Mouse (Mus musculus) left cerebral cortex, postnatal 25 days (tissue): ENCODE results near the gene Mprip. TPM values are rescaled to one million over a fixed set of nuclear protein-coding genes. Genes with fewer than 3 reads are reported as not detected.
"Not testable (repeated sequence)": the region's sequence is repeated elsewhere in the genome, so short reads cannot be mapped to it uniquely, and the experiment has no call there.

Experiments
- DNase-seq, 2 experiments: peaks; one replicate each; pipeline ENCODE4 v3.0.0; 2022; ENCODE audit warnings: low spot score in 2 of 2, mixed read lengths in 1 of 2
- intact Hi-C: fragments of 180-260 bp; cut with DNase I; formaldehyde crosslinking; loops from one replicate; pipeline ENCODE4 v1.15.1; 2025
- total RNA-seq, 2 experiments: library from RNA; stranded (reverse); gene quantifications; 2 replicates each; pipeline ENCODE4 v1.2.3; 2021

Gene Mprip
- 100 to 1,000 TPM; 276 to 292 TPM for total RNA-seq

DNA sequence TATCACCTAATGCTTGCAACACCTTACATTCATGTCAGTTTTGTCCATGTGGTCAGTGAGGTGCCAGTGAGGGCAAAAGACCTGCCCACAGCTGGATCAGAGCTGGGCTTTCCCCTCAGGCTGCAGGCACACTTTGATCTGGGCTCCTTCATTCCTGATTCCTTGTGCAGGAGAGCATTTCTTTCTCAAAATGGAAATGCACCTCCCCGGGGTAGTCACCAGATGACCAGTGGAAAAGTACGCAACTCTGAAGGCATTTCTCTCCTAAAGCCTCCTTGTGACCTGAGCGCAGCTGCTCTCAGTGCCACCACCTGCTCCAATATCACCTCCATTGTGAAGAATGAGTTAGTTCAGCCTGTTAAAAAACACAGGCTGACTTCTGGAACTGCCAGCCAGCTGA lies at the start of gene Mprip:
TSS of gene Mprip (plus strand) at position 301 of the 400 bp plus-strand sequence.
- intact Hi-C loops, result loop anchor here (5.0 kb wide), 2 partner anchors 46 to 71 kb away; no protein-coding TSS in a partner anchor
- DNase-seq, result no peak

GRCm38 (mm10) chr11:59611646-59612045 lies 49.5 kb upstream of the Mprip start:
- no peak for DNase-seq
- intact Hi-C loops, result no loop called here

DNA sequence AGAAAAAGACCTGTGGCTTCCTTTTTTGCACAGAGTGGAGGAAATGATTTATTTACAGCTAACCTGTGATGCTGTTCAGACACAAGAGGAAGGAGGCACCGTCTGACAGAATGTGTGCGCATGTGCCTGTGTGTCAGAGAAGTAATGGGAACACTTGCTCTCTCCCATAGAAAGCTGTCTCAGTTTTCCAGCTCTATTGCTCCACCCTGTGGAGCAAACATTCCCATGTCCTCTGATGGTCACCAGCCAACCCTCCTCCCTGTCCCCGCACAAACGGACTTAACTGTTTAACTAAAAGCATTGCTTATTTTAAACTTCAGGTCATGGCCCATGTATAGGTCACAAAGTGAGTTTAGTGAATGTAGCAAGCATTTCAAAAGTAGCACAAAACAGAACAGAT lies 47.0 kb upstream of the Mprip start:
- intact Hi-C loops, result loop anchor here (1.0 kb wide), 1 partner anchor 89 kb away; no protein-coding TSS in a partner anchor
- peak; percentile 34 to 60 for DNase-seq

DNA sequence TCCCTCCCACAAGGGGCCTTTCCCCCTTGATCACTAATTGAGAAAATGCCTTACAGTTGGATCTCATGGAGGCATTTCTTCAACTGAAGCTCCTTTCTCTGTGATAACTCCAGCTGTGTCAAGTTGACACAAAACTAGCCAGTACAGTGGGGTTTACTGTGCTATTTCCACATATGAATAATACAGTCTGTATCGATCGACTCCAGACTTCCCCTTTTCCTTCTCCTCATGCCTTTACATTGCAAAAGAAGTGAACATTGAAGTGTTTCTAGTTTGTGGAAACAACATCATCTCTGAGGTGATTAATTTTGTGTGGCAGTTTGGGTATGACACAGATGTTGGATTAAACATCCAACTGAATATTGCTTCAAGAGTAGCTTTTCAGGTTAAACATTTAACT lies 44.1 kb upstream of the Mprip start:
- DNase-seq, intact Hi-C loops: not testable (repeated sequence)

DNA sequence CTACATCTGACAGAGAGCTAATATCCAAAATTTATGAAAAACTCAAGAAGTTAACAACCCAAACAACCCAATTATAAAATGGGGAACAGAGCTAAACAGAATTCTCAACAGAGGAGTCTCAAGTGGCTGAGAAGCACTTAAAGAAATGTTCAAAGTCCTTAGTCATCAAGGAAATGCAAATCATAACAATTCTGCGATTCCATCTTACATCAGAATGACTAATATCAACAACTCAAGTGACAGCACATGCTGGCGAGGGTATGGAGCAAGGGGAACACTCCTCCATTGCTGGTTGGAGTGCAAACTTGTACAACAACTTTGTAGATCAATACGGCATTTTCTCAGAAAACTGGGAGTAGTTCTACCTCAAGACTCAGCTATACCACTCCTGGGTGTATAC lies 38.9 kb upstream of the Mprip start:
- intact Hi-C loops, result loop anchor here (5.0 kb wide), 1 partner anchor 145 kb away; no protein-coding TSS in a partner anchor
- DNase-seq, result no peak

- DNase-seq, result peak; percentile 55 to 81
- intact Hi-C loops, result loop anchor here (2.0 to 5.0 kb wide), 2 partner anchors 123 to 143 kb away; no protein-coding TSS in a partner anchor
Observed at GRCm38 (mm10) chr11:59624017-59624630, 37.0 kb upstream of the Mprip start.

DNA sequence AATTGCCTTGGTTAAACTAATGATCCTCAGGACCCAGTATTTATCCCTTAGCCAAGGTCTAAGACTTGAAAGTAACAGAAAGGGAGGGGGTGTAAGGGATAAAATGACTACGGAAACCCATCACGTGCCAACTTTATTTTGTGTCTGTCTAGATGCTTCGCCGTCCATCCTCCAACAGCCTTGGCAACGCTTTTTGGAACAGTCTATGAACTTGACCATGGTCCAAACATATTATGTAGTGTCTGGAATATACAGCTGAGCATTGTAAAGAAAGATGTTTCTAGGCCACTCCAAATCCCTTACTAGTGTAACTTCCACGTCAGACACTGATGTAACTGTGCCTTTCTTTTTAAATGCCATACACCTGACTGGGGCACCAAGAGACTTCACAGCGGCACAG lies 34.9 kb upstream of the Mprip start:
- no peak for DNase-seq
- intact Hi-C loops, result no loop called here

- DNase-seq, result no peak
- intact Hi-C loops, result no loop called here
Observed at GRCm38 (mm10) chr11:59628177-59628576, 32.9 kb upstream of the Mprip start.

DNA sequence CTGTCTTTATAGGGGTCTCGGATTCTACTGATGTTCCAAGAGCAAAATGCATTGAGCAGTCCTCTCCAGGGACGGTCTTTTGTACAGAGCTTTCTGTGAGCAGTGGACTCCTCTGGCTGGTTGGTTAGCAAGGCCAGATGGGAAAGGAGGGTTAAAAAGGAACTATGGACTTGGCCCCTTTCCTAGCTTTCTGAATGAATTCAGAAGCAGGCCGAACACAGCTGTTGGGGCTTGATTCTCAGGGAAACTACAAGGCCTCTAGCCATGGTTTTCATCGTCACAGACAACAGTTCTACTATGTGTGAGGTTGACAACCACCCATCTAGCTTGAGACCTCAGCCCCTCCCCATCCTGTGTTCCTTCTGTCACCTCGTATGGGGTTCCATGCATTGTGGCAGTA lies 31.2 kb upstream of the Mprip start:
- intact Hi-C loops, result loop anchor here (5.0 kb wide), 1 partner anchor 102 kb away; no protein-coding TSS in a partner anchor
- no peak for DNase-seq

DNA sequence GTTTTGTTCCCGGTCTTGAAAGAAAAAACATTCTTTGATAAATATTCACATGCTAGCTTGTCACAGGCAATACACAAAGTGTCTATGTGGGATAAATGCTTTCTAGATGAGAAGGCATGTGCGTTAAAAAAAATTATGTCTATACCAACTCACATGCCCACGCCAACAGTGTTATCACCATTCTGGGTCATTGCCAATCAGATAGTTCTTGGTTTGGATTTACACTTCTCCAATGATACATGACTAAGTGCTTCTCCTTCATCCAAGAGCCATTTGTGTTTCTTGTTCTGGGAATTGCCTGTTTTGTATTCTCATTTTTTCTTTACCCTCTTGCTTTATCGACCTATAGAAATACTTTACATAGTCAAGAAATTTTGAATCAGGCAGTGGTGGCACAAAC lies 29.1 kb upstream of the Mprip start:
- intact Hi-C loops, result loop anchor here (2.0 to 5.0 kb wide), 2 partner anchors 100 to 115 kb away; no protein-coding TSS in a partner anchor
- DNase-seq, result no peak

- intact Hi-C loops, result loop anchor here (2.0 to 5.0 kb wide), 2 partner anchors 99 to 114 kb away; no protein-coding TSS in a partner anchor
- DNase-seq, result peak; percentile 15 to 36
Observed at GRCm38 (mm10) chr11:59633037-59633436, 28.1 kb upstream of the Mprip start.

DNA sequence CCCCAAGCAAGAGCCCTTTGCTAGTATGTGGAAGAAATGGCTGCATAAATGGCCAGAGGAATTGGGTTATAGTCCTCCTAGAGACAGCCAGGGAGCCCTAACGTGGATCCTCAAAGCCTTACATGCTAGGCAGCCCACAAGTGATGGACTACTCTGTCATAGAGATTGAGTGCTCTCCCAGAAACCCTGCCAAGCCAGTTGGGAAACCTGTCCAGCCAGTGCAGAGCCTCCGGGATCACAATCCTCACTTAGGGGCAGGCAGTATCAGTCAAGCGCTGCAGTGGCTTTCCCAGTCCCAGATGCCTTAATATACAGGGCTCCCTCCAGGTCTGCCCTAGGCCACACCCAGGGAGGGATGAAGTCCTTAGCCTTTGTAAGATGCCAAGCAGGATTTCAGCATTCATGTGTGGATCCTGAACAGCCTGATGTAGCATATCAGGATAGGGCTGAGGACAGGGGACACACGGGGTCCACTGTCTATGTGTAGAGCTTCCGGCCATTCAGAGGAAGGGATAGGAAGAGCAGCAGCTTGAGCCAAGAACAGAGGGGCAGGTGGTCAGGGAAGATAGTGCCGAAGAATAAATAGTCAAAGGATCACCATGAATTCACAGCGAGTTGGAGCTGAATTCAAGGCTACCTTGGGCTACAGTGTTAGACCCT lies 27.0 kb upstream of the Mprip start:
- intact Hi-C loops, result loop anchor here (5.0 kb wide), 1 partner anchor 98 kb away; no protein-coding TSS in a partner anchor
- no peak for DNase-seq

- intact Hi-C loops, result no loop called here
Observed at GRCm38 (mm10) chr11:59635251-59635795, 25.8 kb upstream of the Mprip start.

DNA sequence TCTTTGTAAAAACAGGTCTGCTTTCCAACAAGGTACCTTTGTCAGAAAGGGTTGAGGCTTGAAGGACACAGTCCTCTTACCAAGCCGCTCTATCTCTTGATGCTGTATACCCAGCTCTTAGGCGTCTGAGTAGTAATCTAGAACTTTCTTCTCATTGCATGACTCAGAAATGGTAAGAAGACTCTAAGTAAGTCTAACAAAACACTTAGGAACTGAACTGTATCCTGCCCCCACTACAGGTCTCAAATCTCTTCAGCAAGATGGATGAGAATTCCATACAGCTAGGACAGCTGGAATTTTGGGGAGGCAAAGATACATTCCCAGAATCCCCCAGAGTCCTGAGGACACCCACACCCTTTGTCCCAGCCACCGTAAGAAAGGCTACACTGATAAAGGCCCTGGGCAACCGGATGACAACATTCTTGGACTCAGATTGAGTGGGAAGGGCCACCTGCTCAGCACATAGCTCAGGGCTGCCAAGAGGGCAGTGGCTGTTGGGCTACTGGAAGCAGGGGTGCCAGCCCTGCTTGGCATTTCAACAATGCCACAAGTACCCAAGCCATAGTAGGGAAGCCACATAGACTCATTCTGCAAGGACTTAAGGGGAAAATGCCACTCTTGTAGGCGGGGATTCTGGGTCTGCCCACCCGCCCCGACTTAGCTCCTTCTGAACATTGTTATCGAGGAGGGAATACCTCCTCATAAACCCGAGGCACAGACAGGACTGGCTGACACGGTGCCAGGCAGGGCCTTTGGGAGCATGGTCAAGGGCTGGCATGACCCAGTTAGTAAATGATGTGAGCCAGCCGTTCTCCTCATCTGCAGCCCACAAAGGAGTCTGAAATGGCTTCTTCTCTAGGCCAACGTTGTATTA lies 25.0 kb upstream of the Mprip start:
- intact Hi-C loops, result no loop called here
- no peak for DNase-seq

More at GRCm38 (mm10) chr11:59635251-59635795, 25.8 kb upstream of the Mprip start:
- DNase-seq, result no peak

DNA sequence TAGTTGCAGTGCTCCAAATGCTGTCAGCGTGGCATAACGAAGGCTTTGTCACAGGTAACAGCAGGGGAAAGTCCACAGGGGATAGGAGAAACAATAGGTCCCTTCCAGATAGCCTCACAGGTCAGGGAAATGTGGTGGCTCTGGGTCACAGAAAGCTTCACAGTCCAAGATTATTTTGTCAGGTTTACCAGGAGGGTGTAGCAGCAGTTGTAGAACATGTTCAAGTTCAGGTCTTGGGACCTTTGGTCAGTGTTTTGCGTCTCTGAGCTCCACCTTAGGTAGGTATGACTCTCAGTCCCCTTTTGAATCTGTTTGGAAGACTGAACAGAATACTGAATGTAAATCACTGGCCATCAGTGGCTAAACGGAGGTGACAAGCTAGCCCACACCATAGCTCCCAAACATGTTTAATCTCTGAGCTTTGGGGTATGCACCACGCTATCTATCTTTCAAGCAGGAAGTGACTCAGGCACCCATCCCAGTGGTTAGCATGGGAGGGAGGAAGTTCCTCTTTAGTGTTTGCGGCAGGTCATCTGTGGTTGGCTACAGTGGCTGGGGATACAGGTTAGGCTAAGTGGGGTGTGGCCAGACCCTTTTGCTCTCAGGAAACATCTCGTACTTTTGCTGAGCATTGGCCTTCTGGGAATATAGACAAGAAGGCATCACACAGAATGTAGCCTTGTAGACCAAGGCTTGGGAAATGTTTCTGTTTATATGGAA lies 24.2 kb upstream of the Mprip start:
- intact Hi-C loops, result no loop called here
- no peak for DNase-seq

- DNase-seq, result no peak
- intact Hi-C loops, result no loop called here
Observed at GRCm38 (mm10) chr11:59639957-59640643, 21.0 kb upstream of the Mprip start.

GRCm38 (mm10) chr11:59641227-59641626 lies 19.9 kb upstream of the Mprip start:
- no peak for DNase-seq
- intact Hi-C loops, result no loop called here

DNA sequence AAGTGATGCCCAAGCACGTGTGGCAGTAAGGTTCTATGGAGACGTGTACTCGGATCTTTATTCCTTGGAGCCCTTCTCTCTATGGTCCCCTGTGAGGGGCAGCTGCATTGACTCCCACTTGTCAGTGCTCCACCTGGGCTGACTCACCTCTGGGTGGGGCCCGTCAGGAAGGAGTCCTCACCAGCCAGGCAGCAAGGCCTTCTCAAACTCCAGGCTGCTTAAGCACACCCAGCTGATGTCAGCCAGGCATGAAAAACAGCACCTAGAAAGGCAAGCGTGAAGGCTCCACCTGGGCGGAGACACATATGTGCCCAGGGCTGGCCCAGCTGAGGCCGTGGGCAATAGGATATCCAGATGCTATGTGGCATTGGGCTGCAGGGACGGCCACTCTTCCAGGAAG lies 18.7 kb upstream of the Mprip start:
- intact Hi-C loops, result no loop called here
- DNase-seq, result no peak
